Mouse (Mus musculus) lung, postnatal 14 days (tissue): ENCODE results near the gene Gm5800.
"Not testable (repeated sequence)": the region's sequence is repeated elsewhere in the genome, so short reads cannot be mapped to it uniquely, and the experiment has no call there.

Experiments
- DNase-seq: peaks from one replicate; pipeline ENCODE4 v3.0.0; 2021

Gm5800 gene

DNA sequence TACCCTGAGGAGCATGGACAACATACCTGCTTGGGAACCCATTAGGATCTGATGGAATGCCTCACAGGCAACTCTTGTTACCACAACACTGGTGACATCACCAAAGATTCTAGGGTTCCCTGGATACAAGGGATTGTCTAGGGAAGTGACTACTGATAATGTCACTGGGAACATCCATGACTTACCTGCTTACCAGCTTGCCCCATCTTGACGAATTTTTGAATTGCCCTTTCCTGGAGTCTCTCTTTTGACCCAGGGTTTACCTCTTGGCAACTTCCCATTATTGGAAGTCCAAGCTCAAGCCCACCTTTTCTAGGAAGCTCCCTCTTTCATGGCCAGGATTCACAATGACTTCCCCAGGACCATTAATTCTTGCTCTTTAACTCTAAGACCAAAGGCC is at the start of gene Gm5800:
TSS of gene Gm5800 (minus strand) at position 101 of the 400 bp plus-strand sequence.
- DNase-seq = no peak

DNA sequence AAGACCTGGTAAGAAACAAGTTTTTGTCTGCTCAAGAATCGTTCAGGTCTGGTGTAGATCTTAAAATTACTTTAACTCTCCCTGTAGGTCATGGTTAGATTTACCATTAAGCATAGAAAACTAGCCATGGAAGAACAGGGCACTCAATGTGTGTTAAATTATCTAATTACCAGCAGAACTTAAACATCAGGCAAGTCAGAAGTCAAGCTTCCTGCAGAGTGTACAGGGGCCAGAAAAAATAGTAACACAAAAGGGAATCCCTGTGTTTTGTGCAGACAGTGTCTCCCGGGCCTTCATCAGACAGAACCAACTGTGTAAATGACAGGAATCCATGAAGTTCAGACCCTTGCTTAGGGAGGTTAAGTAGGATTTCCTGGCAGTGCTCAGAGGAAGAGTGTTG is 39.0 kb upstream of the Gm5800 start:
- DNase-seq = no peak

GRCm38 (mm10) chr14:51740347-51741170 is 23.6 kb upstream of the Gm5800 start:
- no peak for DNase-seq

GRCm38 (mm10) chr14:51739150-51739993 is 22.4 kb upstream of the Gm5800 start:
- no peak for DNase-seq

- no peak for DNase-seq
Measured at GRCm38 (mm10) chr14:51738411-51739149, 21.6 kb upstream of the Gm5800 start.

GRCm38 (mm10) chr14:51737967-51738366 is 21.0 kb upstream of the Gm5800 start:
- no peak for DNase-seq

DNA sequence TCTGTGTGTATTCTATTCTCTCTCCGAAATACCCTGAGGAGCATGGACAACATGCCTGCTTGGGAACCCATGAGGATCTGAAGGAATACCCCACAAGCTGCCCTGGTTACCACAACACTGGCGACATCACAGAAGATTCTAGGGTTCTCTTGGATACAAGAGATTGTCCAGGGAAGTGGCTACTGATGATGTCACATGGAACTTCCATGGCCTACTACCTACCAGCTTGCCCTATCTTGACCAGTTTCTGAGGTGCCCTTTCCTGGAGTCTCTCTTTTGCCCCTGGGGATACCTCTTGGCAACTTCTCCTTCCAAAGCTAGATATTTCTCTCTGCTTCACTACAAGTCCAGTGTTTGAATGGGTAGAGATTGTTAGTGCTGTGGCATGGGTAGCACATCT is 21.6 kb downstream of the Gm5800 start, which contains the start of gene Gm17079:
TSS of gene Gm17079 (minus strand) at position 101 of the 400 bp plus-strand sequence.
- not testable (repeated sequence) for DNase-seq

DNA sequence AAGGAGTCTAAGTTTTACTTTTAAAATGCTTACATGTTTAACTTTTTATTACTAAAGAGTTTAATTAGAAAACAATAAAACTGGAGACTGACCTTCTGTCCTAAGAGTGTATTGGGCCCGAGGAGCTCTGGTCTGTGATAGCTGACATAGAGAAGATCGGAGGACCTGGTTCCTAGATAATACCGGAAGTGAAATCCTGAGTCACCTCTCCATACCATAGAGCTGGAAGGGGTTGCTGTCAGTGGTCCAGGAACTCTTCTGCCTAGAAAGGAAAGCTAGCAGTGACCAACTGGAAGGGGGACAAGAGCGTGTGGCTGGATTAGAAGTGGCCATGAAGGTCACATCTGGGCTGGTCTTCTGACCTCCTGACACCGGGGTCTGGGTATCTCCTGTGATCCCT is 39.7 kb downstream of the Gm5800 start:
- no peak for DNase-seq
